Mouse (Mus musculus): ENCODE data around the gene Slc12a9.

DNA sequence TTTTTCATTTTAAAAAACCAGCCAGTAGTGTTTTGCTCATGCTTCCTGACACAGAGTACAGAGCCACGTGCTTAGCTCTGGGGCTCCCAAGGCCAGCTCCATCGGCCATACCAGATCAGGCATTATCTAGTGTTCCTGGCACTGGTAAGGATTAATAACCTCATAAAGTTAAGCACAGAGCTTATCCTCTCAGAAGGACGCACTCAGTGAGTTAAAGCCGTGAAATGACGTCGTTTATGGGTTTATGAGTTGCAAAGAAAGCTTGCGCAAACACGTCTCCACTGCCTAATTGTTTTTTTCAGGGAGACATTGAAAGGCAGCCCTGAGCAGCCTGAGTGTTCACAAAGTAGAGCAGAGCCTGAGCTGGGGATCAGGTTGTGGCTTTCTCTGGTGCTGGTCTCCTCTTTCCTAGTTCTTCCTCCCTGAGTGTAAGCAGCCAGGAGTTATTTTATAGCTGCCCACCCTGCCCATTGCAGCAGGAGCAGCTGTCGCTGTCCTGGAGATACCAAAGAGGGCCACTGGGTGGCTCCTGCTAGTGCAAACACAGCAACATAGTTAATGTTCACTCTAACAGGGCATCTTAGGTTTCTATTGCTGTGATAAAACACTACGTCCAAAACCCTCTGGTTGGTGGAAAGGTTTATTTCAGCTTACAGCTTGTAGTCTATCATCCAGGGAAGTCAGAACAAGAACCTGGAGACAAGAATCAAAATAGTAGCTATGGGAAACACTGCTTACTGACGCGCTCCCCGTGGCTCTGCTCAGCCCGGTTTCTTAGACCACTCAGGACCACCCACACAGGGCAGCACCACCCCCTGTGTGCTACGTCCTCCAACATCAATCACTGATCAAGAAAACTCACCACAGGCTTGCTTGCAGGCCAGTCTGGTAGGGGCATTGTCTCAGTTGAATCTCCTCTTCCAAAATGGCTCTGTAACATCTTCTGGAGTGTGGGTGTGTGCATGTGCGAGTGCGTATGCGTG, 55.7 kb downstream of the Slc12a9 start:
- no peak for TF ChIP-seq POLR2A (IDR thresholded peaks at IDR 0.05; ENCODE audit: borderline replicate concordance, low read depth, low read length)
- TF ChIP-seq CTCF (IDR thresholded peaks at IDR 0.05; ENCODE audit: low read depth, low read length): peak; percentile 21; the same call in 1 of the 2 replicates
